Mouse (Mus musculus): ENCODE results near the gene Fuz.
A peak's percentile ranks its signal among the peaks of the same experiment; 100 is the strongest.

Fuz gene

DNA sequence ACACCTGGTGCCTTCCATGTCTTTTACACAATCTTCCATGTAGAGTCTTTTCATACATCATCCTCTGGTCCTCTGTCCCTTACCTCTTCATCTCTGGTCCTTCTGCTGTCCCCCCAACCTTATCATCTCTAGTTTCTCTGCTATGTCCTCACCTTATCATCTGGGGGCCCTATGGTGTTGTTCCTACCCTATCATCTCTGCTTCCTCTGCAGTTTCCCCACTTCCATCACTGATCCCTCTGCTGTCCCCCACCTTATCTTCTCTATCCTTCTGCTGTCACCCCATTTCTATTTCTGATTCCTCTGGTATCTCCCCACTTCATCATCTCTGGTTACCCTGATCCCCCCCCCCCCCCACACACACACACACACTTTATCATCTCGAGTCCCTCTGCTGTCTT, 32.7 kb downstream of the Fuz start:
- peak; percentile 34 for DNase-seq (ENCODE audit: extremely low read depth, low read depth)

DNA sequence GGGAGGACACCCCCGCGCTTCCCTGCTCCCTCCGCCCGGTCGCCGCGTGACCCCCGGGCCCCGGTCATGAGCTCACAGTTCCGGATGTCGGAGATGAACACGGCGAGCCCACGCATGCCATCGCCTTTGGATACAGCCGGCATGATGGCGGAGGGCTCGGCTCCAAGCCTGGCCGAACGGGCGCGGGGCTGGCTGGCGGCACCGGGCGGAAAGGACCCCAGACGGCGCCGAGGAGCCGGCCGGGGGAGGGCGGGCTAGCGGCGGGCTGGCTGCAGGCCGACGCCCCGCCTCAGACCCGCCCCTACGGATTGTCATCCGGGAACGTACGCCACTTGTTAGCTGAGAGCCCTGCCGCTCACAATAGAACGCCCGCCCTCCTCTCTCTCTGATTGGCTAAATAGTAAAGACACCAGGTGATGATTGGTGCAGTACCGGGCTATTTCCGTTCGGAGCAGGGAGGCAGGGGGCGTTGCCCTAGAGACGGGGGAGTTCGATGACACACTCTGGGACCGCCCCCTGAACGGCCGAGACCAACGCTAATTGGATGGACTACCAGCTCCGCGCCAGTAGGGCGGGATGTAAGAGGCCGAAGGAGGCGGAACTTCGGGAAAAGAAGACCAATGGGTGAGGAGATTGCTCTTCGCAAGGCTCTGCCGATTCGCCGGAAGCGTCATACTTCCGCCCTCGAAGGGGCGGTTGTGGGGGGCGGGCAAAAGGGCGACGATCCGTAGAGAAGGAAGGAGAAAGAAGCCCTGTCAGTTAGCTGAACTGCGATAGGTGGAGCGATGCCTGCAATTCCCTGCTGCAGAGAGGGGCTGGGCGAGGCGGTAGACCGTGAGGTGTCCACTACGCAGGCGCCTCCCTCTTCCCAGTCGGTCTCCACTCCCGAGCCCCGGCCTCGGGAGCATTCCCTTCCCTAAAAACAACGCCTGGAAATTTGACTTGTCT, 33.6 kb downstream of the Fuz start, which contains the start of gene Ap2a1:
TSS of gene Ap2a1 (minus strand) at position 293 of the 948 bp plus-strand sequence.
- DNase-seq (ENCODE audit: extremely low read depth, low read depth), result peak; percentile 99

DNA sequence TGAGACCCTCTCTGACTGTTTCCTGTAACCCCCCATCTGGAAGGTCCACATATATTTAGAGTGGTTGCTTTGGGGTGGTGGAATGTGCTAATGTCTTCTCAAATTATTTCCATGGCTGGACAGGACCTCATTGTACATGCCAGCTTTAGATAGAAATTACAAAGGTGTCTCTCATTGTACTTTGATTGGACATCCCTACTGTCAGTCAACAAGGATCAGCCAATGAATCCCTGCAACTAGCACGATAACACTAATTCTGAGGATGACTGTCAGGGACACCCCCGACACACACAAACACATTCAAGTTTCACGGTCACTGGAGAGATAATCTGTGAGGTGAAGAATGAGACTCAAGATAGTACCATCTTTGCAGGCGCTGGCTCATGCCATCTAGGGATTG, 42.8 kb downstream of the Fuz start:
- DNase-seq (ENCODE audit: extremely low read depth, low read depth), result no peak

DNA sequence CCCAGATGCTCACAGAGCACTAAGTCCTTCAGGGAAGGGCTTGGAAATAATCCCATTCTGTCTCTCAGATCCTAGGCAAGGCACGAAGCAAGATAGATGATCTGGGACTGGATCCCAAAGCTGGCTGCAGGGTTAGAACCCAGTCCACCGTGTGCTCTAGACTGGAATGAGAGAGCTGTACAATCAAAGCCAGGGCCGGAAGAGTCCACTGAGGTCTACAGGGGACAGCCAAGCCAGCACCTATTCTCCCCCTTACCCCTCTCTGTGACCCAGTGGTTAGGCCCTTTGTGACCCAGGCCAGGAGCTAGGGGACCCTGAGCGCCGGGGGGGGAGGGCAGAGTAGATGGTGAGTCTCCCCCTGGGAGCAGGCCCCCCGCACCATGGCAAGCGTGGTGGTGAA, 47.0 kb downstream of the Fuz start, which contains the start of gene Tsks:
TSS of gene Tsks (plus strand) at position 301 of the 400 bp plus-strand sequence.
- no peak for DNase-seq (ENCODE audit: extremely low read depth, low read depth)

GRCm38 (mm10) chr7:44949922-44950321, 54.0 kb downstream of the Fuz start:
- DNase-seq (ENCODE audit: extremely low read depth, low read depth), result no peak

DNA sequence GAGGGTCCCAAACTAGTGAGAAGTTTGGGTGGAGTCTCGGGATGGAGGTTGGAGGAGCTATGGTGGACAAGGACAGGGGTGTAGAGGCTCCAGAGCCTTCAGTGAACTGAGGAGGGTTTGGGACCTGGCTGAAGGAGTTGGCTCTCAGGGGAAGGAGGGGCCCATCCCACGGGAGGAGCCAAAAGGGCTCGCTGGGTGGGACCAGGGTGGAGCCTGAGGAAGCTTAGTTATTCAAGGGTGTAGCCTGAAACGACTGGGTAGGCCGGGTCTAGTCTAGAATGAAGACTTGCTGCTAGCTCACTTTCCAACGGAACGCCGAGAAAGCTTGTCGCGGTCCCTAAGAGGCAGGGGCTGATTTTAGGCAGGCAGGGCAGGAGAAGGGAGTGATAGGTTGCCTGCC, 56.1 kb downstream of the Fuz start:
- DNase-seq (ENCODE audit: extremely low read depth, low read depth), result peak; percentile 72

Data from MEL-GATA-1-ER (cell line).